Mouse (Mus musculus): ENCODE results near the gene Agap2.

- TF ChIP-seq CTCF (IDR thresholded peaks at IDR 0.05; ENCODE audit: low read depth) (no peak), EP300 (optimal IDR thresholded peaks at IDR 0.05) (no peak)
Measured at GRCm38 (mm10) chr10:127081996-127082620, 7.0 kb downstream of the Agap2 start.

Data from stomach, postnatal 0 days (tissue).